Mouse (Mus musculus) limb, embryonic 10.5 days (tissue): ENCODE measurements around the gene Katna1. TPM values are rescaled to one million over a fixed set of nuclear protein-coding genes. Genes with fewer than 3 reads are reported as not detected.

Experiments used
- DNase-seq: peaks from one replicate; pipeline ENCODE4 v3.0.0-alpha.2; 2017; ENCODE audit warnings: low spot score
- H3K27ac ChIP-seq: fragments of 300-500 bp; sonication (generic); 2 replicates; pipeline ENCODE4 v1.5.1; 2016; ENCODE audit warnings: mild to moderate bottlenecking
- H3K27me3 ChIP-seq: fragments of 300-500 bp; sonication (generic); 2 replicates; pipeline ENCODE4 v1.6.1; 2016; ENCODE audit warnings: low read depth, mild to moderate bottlenecking; ENCODE audit not compliant: poor library complexity, severe bottlenecking
- H3K36me3 ChIP-seq: fragments of 300-500 bp; sonication (generic); 2 replicates; pipeline ENCODE4 v1.6.1; 2016; ENCODE audit warnings: mild to moderate bottlenecking, moderate library complexity
- H3K4me1 ChIP-seq: fragments of 300-500 bp; sonication (generic); 2 replicates; pipeline ENCODE4 v1.6.1; 2016
- H3K4me3 ChIP-seq: fragments of 300-500 bp; sonication (generic); 2 replicates; pipeline ENCODE4 v1.5.1; 2016; ENCODE audit warnings: mild to moderate bottlenecking, moderate library complexity
- H3K9me3 ChIP-seq: fragments of 300-500 bp; sonication (generic); replicated peaks from 2 replicates; pipeline ENCODE4 v1.6.1; 2016; ENCODE audit warnings: mild to moderate bottlenecking
- WGBS: fragments of 180-500 bp; shearing (Covaris S2); methylation state at CpG from one replicate; pipeline ENCODE4 v1.1.7; 2016; 5-methylcytosine and 5-hydroxymethylcytosine counted together
- polyA plus RNA-seq: library from polyadenylated mRNA; unstranded; fragments of >200 nt; fragmentation: Nextera tagmentation; extraction: Ambion mirVana; gene quantifications from 2 replicates; pipeline ENCODE4 v1.2.1, GENCODE M21; 2016

Gene Katna1
- polyA plus RNA-seq, 1 experiment from 2014 or later, result 70.2 TPM

GRCm38 (mm10) chr10:7787319-7787718 is 61.5 kb downstream of the Katna1 start:
- Histone ChIP-seq H3K9me3 (no peaks in the 10 kb centered on the region), H3K4me3 (no peak overlapping the region), H3K27me3 (no peaks in the 10 kb centered on the region), H3K4me1 (no peaks in the 10 kb centered on the region), H3K36me3 (peaks cover 25% of the 10 kb centered on the region), H3K27ac (no peak overlapping the region)
- DNase-seq, result no peak
- WGBS, result 42% methylated on average over 2 of the region's 2 CpGs

GRCm38 (mm10) chr10:7792254-7792750 is 66.5 kb downstream of the Katna1 start:
- Histone ChIP-seq H3K9me3 (no peaks in the 10 kb centered on the region), H3K4me1 (peaks cover 5% of the 10 kb centered on the region), H3K4me3 (peak overlapping the region; percentile 74), H3K27ac (peak overlapping the region; percentile 90), H3K27me3 (no peaks in the 10 kb centered on the region), H3K36me3 (peaks cover 43% of the 10 kb centered on the region)
- no peak for DNase-seq
- WGBS, result 1% methylated on average over 10 of the region's 10 CpGs

GRCm38 (mm10) chr10:7792751-7793385 is 67.1 kb downstream of the Katna1 start, which contains the start of the genes Ginm1 and Ppil4:
Gene Ginm1 (minus strand): TSS chr10:7792824.
Gene Ppil4 (plus strand): TSS chr10:7792891.
- H3K27me3 ChIP-seq, result no peaks in the 10 kb centered on the region
- peak; percentile 92 for DNase-seq
- WGBS, result under 1% methylated on average over 52 of the region's 52 CpGs
- peaks cover 5% of the 10 kb centered on the region for H3K4me1 ChIP-seq
- H3K27ac ChIP-seq, result peak within 1 kb of the TSS; percentile 90
- H3K4me3 ChIP-seq, result peak within 1 kb of the TSS; percentile 74
- no peaks in the 10 kb centered on the region for H3K9me3 ChIP-seq
- H3K36me3 ChIP-seq, result peaks cover 48% of the 10 kb centered on the region

GRCm38 (mm10) chr10:7801258-7801657 is 75.5 kb downstream of the Katna1 start:
- Histone ChIP-seq H3K4me1 (no peaks in the 10 kb centered on the region), H3K9me3 (no peaks in the 10 kb centered on the region), H3K4me3 (no peak overlapping the region), H3K36me3 (peaks cover 99% of the 10 kb centered on the region), H3K27ac (no peak overlapping the region), H3K27me3 (no peaks in the 10 kb centered on the region)
- no peak for DNase-seq
- WGBS, result 90% methylated on average over 3 of the region's 3 CpGs

GRCm38 (mm10) chr10:7802519-7803140 is 76.8 kb downstream of the Katna1 start:
- WGBS, result 91% methylated on average over 2 of the region's 2 CpGs
- peaks cover 99% of the 10 kb centered on the region for H3K36me3 ChIP-seq
- H3K4me1 ChIP-seq, result no peaks in the 10 kb centered on the region

GRCm38 (mm10) chr10:7809937-7810336 is 84.1 kb downstream of the Katna1 start:
- H3K27ac ChIP-seq, result no peak overlapping the region
- no peaks in the 10 kb centered on the region for H3K4me1 ChIP-seq
- no peaks in the 10 kb centered on the region for H3K27me3 ChIP-seq
- peaks cover 94% of the 10 kb centered on the region for H3K36me3 ChIP-seq
- H3K9me3 ChIP-seq, result no peaks in the 10 kb centered on the region
- WGBS, result 55% methylated on average over 2 of the region's 2 CpGs
- no peak overlapping the region for H3K4me3 ChIP-seq
- peak; percentile 41 for DNase-seq

More at GRCm38 (mm10) chr10:7802519-7803140, 76.8 kb downstream of the Katna1 start:
- Histone ChIP-seq H3K9me3 (no peaks in the 10 kb centered on the region), H3K27ac (no peak overlapping the region), H3K27me3 (no peaks in the 10 kb centered on the region), H3K4me3 (no peak overlapping the region)
- DNase-seq, result no peak

Other genes with a start within 250 kb of the Katna1 start
- gene Lrp11, start 136.2 kb upstream of the Katna1 start, polyA plus RNA-seq, result 1.4 and 1.6 TPM in 2 replicates
- gene Nup43, start 58.5 kb upstream of the Katna1 start, polyA plus RNA-seq, result 93.2 and 102 TPM in 2 replicates
- gene Pcmt1, start 44.9 kb upstream of the Katna1 start, polyA plus RNA-seq, result 111 and 115 TPM in 2 replicates
- gene Lats1, start 44.8 kb upstream of the Katna1 start, polyA plus RNA-seq, result 5.5 and 7.3 TPM in 2 replicates
- gene Ginm1, start 66.8 kb downstream of the Katna1 start, polyA plus RNA-seq, result 47.3 and 49.3 TPM in 2 replicates
- 36.5 and 44.6 TPM in 2 replicates for gene Ppil4, start 66.9 kb downstream of the Katna1 start, polyA plus RNA-seq
- not detected in 2 replicates for gene Zc3h12d, start 106.5 kb downstream of the Katna1 start, polyA plus RNA-seq
- gene Tab2, start 230.2 kb downstream of the Katna1 start, polyA plus RNA-seq, result 14.0 and 19.7 TPM in 2 replicates